ENCODE assay signal across 9 mouse cellular contexts in genomic region chr2:61533131-61533530, GRCm38 (mm10). TPM values are rescaled to one million over a fixed set of nuclear protein-coding genes. Genes with fewer than 3 reads are reported as not detected.
DNase-seq lines count a peak whose midpoint lies in the region; ATAC-seq lines count a peak whose summit lies in the region.
"Had no signal": no experiment of that assay in that cellular context is flagged by ENCODE, and none has a peak within 500 bp of the region (broad histone marks: within the 10 kb centered on the region; RNA-seq: fewer than 3 reads in every experiment).

No protein-coding gene starts in this region.

- no peaks in the 10 kb centered on the region for H3K36me3 ChIP-seq in heart, embryonic 11.5 days (ENCODE audit: control insufficient read depth, insufficient read depth, low read length)

- no peaks in the 10 kb centered on the region for H3K9me3 ChIP-seq in heart, embryonic 11.5 days (replicated peaks; ENCODE audit: control insufficient read depth, low read length)

- no peak overlapping the region for H3K9ac ChIP-seq in heart, embryonic 11.5 days (ENCODE audit: low read depth, low read length)
- H3K9ac ChIP-seq: liver, embryonic 14.5 days had no signal

- 69% methylated on average over 2 of the region's 2 CpGs for WGBS in heart, embryonic 11.5 days (ENCODE audit: insufficient replicate concordance)

- H3K27ac ChIP-seq in heart, embryonic 11.5 days (ENCODE audit: low read depth, low read length) = no peak overlapping the region
- H3K27ac ChIP-seq: liver, embryonic 14.5 days had no signal

- peak; percentile 79 to 85 for DNase-seq in heart, adult 18-20 months
- peak; percentile 72 for DNase-seq in adrenal gland, postnatal 14 days
- DNase-seq in frontal cortex, adult 2 months (ENCODE audit: extremely low spot score in 1 of 2, low spot score in 1 of 2) = peak; percentile 18 to 64
- DNase-seq in kidney, postnatal 14 days = peak; percentile 13
- DNase-seq in lung, postnatal 10 days = peak; percentile 73
- DNase-seq in embryo, embryonic 10.5 days (ENCODE audit: low spot score) = no peak

- no peaks in the 10 kb centered on the region for H3K4me1 ChIP-seq in heart, embryonic 11.5 days (ENCODE audit: control insufficient read depth, insufficient read depth, low read length)

- ATAC-seq in heart, embryonic 11.5 days (replicated peaks; ENCODE audit: insufficient number of reproducible peaks, low FRiP score, low TSS enrichment) = no peak
- ATAC-seq in CD4-positive, CD25-positive, alpha-beta regulatory T cell, adult 4 months = no peak

- no peaks in the 10 kb centered on the region for H3K27me3 ChIP-seq in heart, embryonic 11.5 days (ENCODE audit: control insufficient read depth, insufficient read depth, low read length)

- no peak overlapping the region for H3K4me3 ChIP-seq in heart, embryonic 11.5 days (ENCODE audit: low read depth, low read length)

- no peak overlapping the region for H3K4me2 ChIP-seq in heart, embryonic 11.5 days

RNA-seq across cellular contexts. Expression of gene Tank, which starts 45.3 kb away (rescaled TPM):
- 10 to 100 TPM; 18.6 to 19.4 TPM for total RNA-seq in heart, adult 18-20 months (2021)
- 27.3 TPM in 2 replicates for polyA plus RNA-seq in heart, embryonic 11.5 days (2014; fragmentation: Nextera tagmentation; extraction: Ambion mirVana)
- 40.4 and 47.9 TPM in 2 replicates for total RNA-seq in adrenal gland, postnatal 14 days (2021)
- 37.3 and 46.1 TPM in 2 replicates for polyA plus RNA-seq in frontal cortex, adult 2 months (2012; rRNA removed)
- polyA plus RNA-seq in CD4-positive, CD25-positive, alpha-beta regulatory T cell, adult 4 months (2017; shearing (Covaris generic)) = 100 to 1,000 TPM; 244 to 260 TPM
